Mouse (Mus musculus) MEL (cell line): ENCODE measurements around the gene Fam241a. TPM values are rescaled to one million over a fixed set of nuclear protein-coding genes. Genes with fewer than 3 reads are reported as not detected.

Experiments
- DNase-seq: peaks from one replicate; pipeline ENCODE4 v3.0.0; 2011; ENCODE audit warnings: low read depth, low spot score
- H3K27ac ChIP-seq: 2 replicates; pipeline ENCODE4 v1.5.1; 2012; ENCODE audit warnings: low read depth, mild to moderate bottlenecking, control low read depth, low read length, moderate library complexity; ENCODE audit not compliant: control insufficient read depth
- H3K27me3 ChIP-seq, 2 experiments: fragments of 150-350 bp in 1 of 2; sonication (generic) in 1 of 2; 2 replicates each; pipeline ENCODE4 v1.6.1; 2012; ENCODE audit warnings: low read length in 2 of 2, mild to moderate bottlenecking in 2 of 2, improper control_type of control experiment in 1 of 2, moderate library complexity in 1 of 2; ENCODE audit not compliant: insufficient read depth in 2 of 2, control insufficient read depth in 1 of 2
- H3K36me3 ChIP-seq, 2 experiments: 2 replicates each; pipeline ENCODE4 v1.6.1; 2012 to 2014; ENCODE audit warnings: low read length in 2 of 2, improper control_type of control experiment in 1 of 2, inconsistent platforms in 1 of 2, mild to moderate bottlenecking in 1 of 2; ENCODE audit not compliant: insufficient read depth in 2 of 2, control insufficient read depth in 1 of 2
- H3K4me1 ChIP-seq, 2 experiments: fragments of 150-350 bp in 1 of 2; sonication (generic) in 1 of 2; 2 replicates each; pipeline ENCODE4 v1.6.1; 2012; ENCODE audit warnings: low read length in 2 of 2, improper control_type of control experiment in 1 of 2, mild to moderate bottlenecking in 1 of 2; ENCODE audit not compliant: insufficient read depth in 2 of 2, control insufficient read depth in 1 of 2
- H3K4me3 ChIP-seq, 2 experiments: fragments of 150-350 bp in 1 of 2; sonication (generic) in 1 of 2; 2 replicates each; pipeline ENCODE4 v1.5.1; 2012; ENCODE audit warnings: low read depth in 2 of 2, low read length in 2 of 2, mild to moderate bottlenecking in 2 of 2, moderate library complexity in 2 of 2, control low read depth in 1 of 2, improper control_type of control experiment in 1 of 2; ENCODE audit not compliant: control insufficient read depth in 1 of 2, insufficient read depth in 1 of 2
- H3K79me2 ChIP-seq: 2 replicates; pipeline ENCODE4 v1.6.1; 2012; ENCODE audit warnings: mild to moderate bottlenecking, low read length, moderate library complexity; ENCODE audit not compliant: control insufficient read depth, poor library complexity, insufficient read depth
- H3K9ac ChIP-seq: 2 replicates; pipeline ENCODE4 v1.6.1; 2012; ENCODE audit warnings: low read depth, mild to moderate bottlenecking, control low read depth, low read length, moderate library complexity; ENCODE audit not compliant: control insufficient read depth, poor library complexity, severe bottlenecking
- H3K9me3 ChIP-seq: fragments of 150-350 bp; sonication (generic); replicated peaks from 2 replicates; pipeline ENCODE4 v1.6.1; 2012; ENCODE audit warnings: mild to moderate bottlenecking, low read length, improper control_type of control experiment, moderate library complexity; ENCODE audit not compliant: insufficient read depth
- BHLHE40 ChIP-seq: IDR thresholded peaks from 2 replicates; pipeline ENCODE4 v1.6.1; 2012; ENCODE audit warnings: low read depth, mild to moderate bottlenecking, inconsistent platforms, low read length, improper control_type of control experiment, borderline replicate concordance
- CHD1 ChIP-seq: IDR thresholded peaks from 2 replicates; pipeline ENCODE4 v1.6.1; 2012; ENCODE audit warnings: low read depth, mild to moderate bottlenecking, inconsistent platforms, low read length, improper control_type of control experiment
- CHD2 ChIP-seq: IDR thresholded peaks from 2 replicates; pipeline ENCODE4 v1.6.1; 2011; ENCODE audit warnings: low read length, improper control_type of control experiment
- ELF1 ChIP-seq: IDR thresholded peaks from 2 replicates; pipeline ENCODE4 v1.6.1; 2014; ENCODE audit warnings: low read depth, mild to moderate bottlenecking, inconsistent platforms, low read length, improper control_type of control experiment, moderate library complexity
- EP300 ChIP-seq, 2 experiments: IDR thresholded peaks; 2 replicates each; pipeline ENCODE4 v1.6.1; 2011; ENCODE audit warnings: improper control_type of control experiment in 2 of 2, low read length in 2 of 2, low read depth in 1 of 2, mild to moderate bottlenecking in 1 of 2
- ETS1 ChIP-seq: IDR thresholded peaks from 2 replicates; pipeline ENCODE4 v1.6.1; 2012; ENCODE audit warnings: low read depth, mild to moderate bottlenecking, inconsistent platforms, low read length, improper control_type of control experiment, moderate library complexity
- GABPA ChIP-seq: IDR thresholded peaks from 2 replicates; pipeline ENCODE4 v1.6.1; 2012; ENCODE audit warnings: low read depth, mild to moderate bottlenecking, inconsistent platforms, low read length, improper control_type of control experiment, moderate library complexity
- GATA1 ChIP-seq: IDR thresholded peaks from 2 replicates; pipeline ENCODE4 v1.6.1; 2011; ENCODE audit warnings: low read depth, low read length, improper control_type of control experiment
- HCFC1 ChIP-seq: IDR thresholded peaks from 2 replicates; pipeline ENCODE4 v1.6.1; 2012; ENCODE audit warnings: low read depth, mild to moderate bottlenecking, inconsistent platforms, low read length, improper control_type of control experiment, moderate library complexity
- JUND ChIP-seq: IDR thresholded peaks from 2 replicates; pipeline ENCODE4 v1.6.1; 2011; ENCODE audit warnings: low read depth, mild to moderate bottlenecking, improper control_type of control experiment, low read length
- KAT2A ChIP-seq: conservative IDR thresholded peaks from 2 replicates; pipeline ENCODE4 v1.6.1; 2012; ENCODE audit warnings: low read depth, low read length, improper control_type of control experiment, inconsistent platforms
- MAFK ChIP-seq: IDR thresholded peaks from 2 replicates; pipeline ENCODE4 v1.6.1; 2011; ENCODE audit warnings: low read depth, mild to moderate bottlenecking, low read length, improper control_type of control experiment, borderline replicate concordance
- MAX ChIP-seq: IDR thresholded peaks from 2 replicates; pipeline ENCODE4 v1.6.1; 2011; ENCODE audit warnings: low read length, improper control_type of control experiment
- MEF2A ChIP-seq: IDR thresholded peaks from 2 replicates; pipeline ENCODE4 v1.6.1; 2014; ENCODE audit warnings: low read depth, mild to moderate bottlenecking, inconsistent platforms, low read length, improper control_type of control experiment; ENCODE audit not compliant: poor library complexity, insufficient replicate concordance, severe bottlenecking; ENCODE audit errors: extremely low read depth
- MXI1 ChIP-seq: IDR thresholded peaks from 2 replicates; pipeline ENCODE4 v1.6.1; 2011; ENCODE audit warnings: mild to moderate bottlenecking, low read depth, low read length, improper control_type of control experiment
- MYC ChIP-seq: IDR thresholded peaks from 2 replicates; pipeline ENCODE4 v1.6.1; 2011; ENCODE audit warnings: low read depth, mild to moderate bottlenecking, low read length, improper control_type of control experiment, moderate library complexity
- NELFE ChIP-seq: IDR thresholded peaks from 2 replicates; pipeline ENCODE4 v1.6.1; 2011; ENCODE audit warnings: low read depth, low read length, improper control_type of control experiment
- NRF1 ChIP-seq: IDR thresholded peaks from 2 replicates; pipeline ENCODE4 v1.6.1; 2014; ENCODE audit warnings: low read depth, mild to moderate bottlenecking, inconsistent platforms, low read length, improper control_type of control experiment, moderate library complexity; ENCODE audit not compliant: poor library complexity, insufficient read depth, severe bottlenecking
- POLR2A ChIP-seq, 2 experiments: IDR thresholded peaks; 2 replicates each; pipeline ENCODE4 v1.6.1; 2011 to 2012; ENCODE audit warnings: low read length in 2 of 2, mild to moderate bottlenecking in 2 of 2, control low read depth in 1 of 2, improper control_type of control experiment in 1 of 2, low read depth in 1 of 2, moderate library complexity in 1 of 2; ENCODE audit not compliant: control insufficient read depth in 1 of 2, insufficient read depth in 1 of 2, poor library complexity in 1 of 2
- POLR2AphosphoS2 ChIP-seq: IDR thresholded peaks from 2 replicates; pipeline ENCODE4 v1.6.1; 2011; ENCODE audit warnings: low read length, improper control_type of control experiment
- POLR2AphosphoS5 ChIP-seq: IDR thresholded peaks from 2 replicates; pipeline ENCODE4 v1.6.1; 2012; ENCODE audit warnings: low read depth, borderline replicate concordance, mild to moderate bottlenecking, inconsistent platforms, low read length, moderate library complexity, mixed read lengths
- RCOR1 ChIP-seq: IDR thresholded peaks from 2 replicates; pipeline ENCODE4 v1.6.1; 2012; ENCODE audit warnings: low read depth, mild to moderate bottlenecking, inconsistent platforms, low read length, improper control_type of control experiment
- SIN3A ChIP-seq: IDR thresholded peaks from 2 replicates; pipeline ENCODE4 v1.6.1; 2012; ENCODE audit warnings: low read length, improper control_type of control experiment, inconsistent platforms
- TBP ChIP-seq: IDR thresholded peaks from 2 replicates; pipeline ENCODE4 v1.8.0; 2011; ENCODE audit warnings: low read depth, low read length, improper control_type of control experiment
- TCF12 ChIP-seq: IDR thresholded peaks from 2 replicates; pipeline ENCODE4 v1.6.1; 2014; ENCODE audit warnings: low read depth, mild to moderate bottlenecking, inconsistent platforms, low read length, improper control_type of control experiment, moderate library complexity
- UBTF ChIP-seq: IDR thresholded peaks from 2 replicates; pipeline ENCODE4 v1.6.1; 2012; ENCODE audit warnings: low read depth, mild to moderate bottlenecking, inconsistent platforms, low read length, improper control_type of control experiment, moderate library complexity, borderline replicate concordance; ENCODE audit not compliant: insufficient read depth
- USF1 ChIP-seq: IDR thresholded peaks from 2 replicates; pipeline ENCODE4 v1.6.1; 2014; ENCODE audit warnings: low read depth, mild to moderate bottlenecking, inconsistent platforms, low read length, improper control_type of control experiment, moderate library complexity
- USF2 ChIP-seq, 2 experiments: IDR thresholded peaks; 2 replicates each; pipeline ENCODE4 v1.6.1; 2011 to 2012; ENCODE audit warnings: improper control_type of control experiment in 2 of 2, low read length in 2 of 2, borderline replicate concordance in 1 of 2, inconsistent platforms in 1 of 2, low read depth in 1 of 2, mild to moderate bottlenecking in 1 of 2; ENCODE audit not compliant: insufficient read depth in 1 of 2
- ZC3H11A ChIP-seq: IDR thresholded peaks from 2 replicates; pipeline ENCODE4 v1.6.1; 2012; ENCODE audit warnings: low read depth, mild to moderate bottlenecking, inconsistent platforms, low read length, improper control_type of control experiment
- ZKSCAN1 ChIP-seq: IDR thresholded peaks from 2 replicates; pipeline ENCODE4 v1.6.1; 2012; ENCODE audit warnings: low read depth, mild to moderate bottlenecking, inconsistent platforms, low read length, improper control_type of control experiment, moderate library complexity
- ZMIZ1 ChIP-seq: IDR thresholded peaks from 2 replicates; pipeline ENCODE4 v1.6.1; 2012; ENCODE audit warnings: low read depth, mild to moderate bottlenecking, inconsistent platforms, low read length, improper control_type of control experiment, moderate library complexity
- ZNF384 ChIP-seq: IDR thresholded peaks from 2 replicates; pipeline ENCODE4 v1.6.1; 2012; ENCODE audit warnings: low read depth, mild to moderate bottlenecking, inconsistent platforms, low read length, improper control_type of control experiment
- polyA plus RNA-seq, 2 experiments: library from polyadenylated mRNA; stranded (reverse) in 1 of 2; unstranded in 1 of 2; fragments of >175 nt in 1 of 2; fragments of >200 nt in 1 of 2; gene quantifications; 2 replicates each; pipeline versions ENCODE4 v1.2.1 to v1.2.4; 2012; ENCODE audit warnings: low replicate concordance in 2 of 2, low read depth in 1 of 2; ENCODE audit not compliant: insufficient read length in 2 of 2, insufficient read depth in 1 of 2, missing spikeins in 1 of 2
- total RNA-seq: library from RNA; depleted of rRNA; stranded (reverse); fragments of 300-350 nt; gene quantifications from 2 replicates; pipeline ENCODE4 v1.2.3, GENCODE M21; 2012

The Fam241a gene
- total and polyA plus RNA-seq, 3 experiments = 30.2 to 32.0 TPM; not detected in 1

GRCm38 (mm10) chr3:127849922-127850321 is 46.2 kb downstream of the Fam241a start (continued):
- TF ChIP-seq UBTF (no peak), POLR2AphosphoS5 (no peak), NRF1 (no peak)

- Histone ChIP-seq H3K79me2 (no peaks in the 10 kb centered on the region), H3K36me3 (peaks cover 0 to 29% of the 10 kb centered on the region in 2 experiments; a peak in 2 of 4 replicates), H3K27ac (peak overlapping the region; percentile 37), H3K9me3 (no peaks in the 10 kb centered on the region), H3K27me3 (no peaks in the 10 kb centered on the region), H3K4me3 (peak overlapping the region; percentile 15 to 21; a peak in 3 of 4 replicates), H3K4me1 (peaks cover 13 to 27% of the 10 kb centered on the region in 2 experiments), H3K9ac (peak overlapping the region; percentile 7; the same call in 1 of the 2 replicates)
- DNase-seq = peak; percentile 70
- TF ChIP-seq ETS1 (peak; percentile 69), GABPA (no peak), MXI1 (peak; percentile 64), TCF12 (peak; percentile 85), USF2 (IDR thresholded peaks at IDR 0.05; ENCODE audit: borderline replicate concordance in 1 of 2, insufficient read depth in 1 of 2, low read depth in 1 of 2, low read length in 2 of 2) (no peak), EP300 (IDR thresholded peaks at IDR 0.05; ENCODE audit: low read depth in 1 of 2, low read length in 2 of 2) (peak; percentile 82 to 87), JUND (peak; percentile 74; the same call in 1 of the 2 replicates), BHLHE40 (no peak; the same call in 1 of the 2 replicates), KAT2A (no peak), ZC3H11A (no peak), MAX (peak; percentile 51; the same call in 1 of the 2 replicates), SIN3A (peak; percentile 68), NRF1 (no peak), CHD1 (no peak), USF1 (peak; percentile 14; the same call in 1 of the 2 replicates), MYC (peak; percentile 20; the same call in 1 of the 2 replicates), HCFC1 (no peak), RCOR1 (peak; percentile 41; the same call in 1 of the 2 replicates), TBP (no peak), ELF1 (no peak), ZMIZ1 (no peak), CHD2 (no peak), POLR2A (IDR thresholded peaks at IDR 0.05; ENCODE audit: control insufficient read depth in 1 of 2, insufficient read depth in 1 of 2, low read depth in 1 of 2, low read length in 2 of 2, poor library complexity in 1 of 2) (no peak), POLR2AphosphoS2 (no peak), NELFE (no peak), GATA1 (peak; percentile 85), ZKSCAN1 (no peak), POLR2AphosphoS5 (no peak), MAFK (no peak), UBTF (no peak), MEF2A (no peak), ZNF384 (no peak)
Measured at GRCm38 (mm10) chr3:127848088-127848808, 47.9 kb downstream of the Fam241a start.
